Mouse (Mus musculus) intestine, embryonic 16.5 days (tissue): ENCODE data around the gene Kctd21. TPM values are rescaled to one million over a fixed set of nuclear protein-coding genes. Genes with fewer than 3 reads are reported as not detected.

Experiments used
- ATAC-seq: fragments of 200-750 bp; cut with Nextera tagmentation; 2 replicates; pipeline ENCODE4 v1.8.0; 2017; ENCODE audit warnings: moderate TSS enrichment, moderate library complexity
- H3K27ac ChIP-seq: fragments of 300-500 bp; sonication (generic); 2 replicates; pipeline ENCODE4 v1.5.1; 2014; ENCODE audit warnings: mild to moderate bottlenecking, low read length
- H3K27me3 ChIP-seq: fragments of 300-500 bp; sonication (generic); replicated peaks from 2 replicates; pipeline ENCODE4 v1.6.1; 2014; ENCODE audit warnings: low read length, control low read depth, mixed read lengths; ENCODE audit not compliant: control insufficient read depth, insufficient read depth
- H3K36me3 ChIP-seq: fragments of 300-500 bp; sonication (generic); 2 replicates; pipeline ENCODE4 v1.6.1; 2014; ENCODE audit warnings: low read length, control low read depth; ENCODE audit not compliant: control insufficient read depth, insufficient read depth
- H3K4me1 ChIP-seq: fragments of 300-500 bp; sonication (generic); 2 replicates; pipeline ENCODE4 v1.6.1; 2014; ENCODE audit warnings: low read length, control low read depth, mixed read lengths; ENCODE audit not compliant: control insufficient read depth, insufficient read depth
- H3K4me2 ChIP-seq: fragments of 300-500 bp; sonication (generic); 2 replicates; pipeline ENCODE4 v1.6.1; 2014; ENCODE audit warnings: low read depth, low read length, control low read depth
- H3K4me3 ChIP-seq: fragments of 300-500 bp; sonication (generic); 2 replicates; pipeline ENCODE4 v1.5.1; 2014; ENCODE audit warnings: mild to moderate bottlenecking, low read length
- H3K9ac ChIP-seq: fragments of 300-500 bp; sonication (generic); 2 replicates; pipeline ENCODE4 v1.6.1; 2014; ENCODE audit warnings: low read depth, low read length
- H3K9me3 ChIP-seq: fragments of 300-500 bp; sonication (generic); 2 replicates; pipeline ENCODE4 v1.6.1; 2016; ENCODE audit warnings: low read length, control low read depth; ENCODE audit not compliant: control insufficient read depth
- WGBS: fragments of 180-500 bp; shearing (Covaris S2); extraction: QIAGEN DNeasy Blood & Tissue Kit; methylation state at CpG from one replicate; pipeline ENCODE4 v1.1.7; 2014; 5-methylcytosine and 5-hydroxymethylcytosine counted together
- polyA plus RNA-seq: library from polyadenylated mRNA; unstranded; fragments of >200 nt; fragmentation: Nextera tagmentation; extraction: Ambion mirVana; gene quantifications from 2 replicates; pipeline ENCODE4 v1.2.1, GENCODE M21; 2015

Kctd21 gene
- polyA plus RNA-seq, 1 experiment from 2014 or later = 4.4 TPM

DNA sequence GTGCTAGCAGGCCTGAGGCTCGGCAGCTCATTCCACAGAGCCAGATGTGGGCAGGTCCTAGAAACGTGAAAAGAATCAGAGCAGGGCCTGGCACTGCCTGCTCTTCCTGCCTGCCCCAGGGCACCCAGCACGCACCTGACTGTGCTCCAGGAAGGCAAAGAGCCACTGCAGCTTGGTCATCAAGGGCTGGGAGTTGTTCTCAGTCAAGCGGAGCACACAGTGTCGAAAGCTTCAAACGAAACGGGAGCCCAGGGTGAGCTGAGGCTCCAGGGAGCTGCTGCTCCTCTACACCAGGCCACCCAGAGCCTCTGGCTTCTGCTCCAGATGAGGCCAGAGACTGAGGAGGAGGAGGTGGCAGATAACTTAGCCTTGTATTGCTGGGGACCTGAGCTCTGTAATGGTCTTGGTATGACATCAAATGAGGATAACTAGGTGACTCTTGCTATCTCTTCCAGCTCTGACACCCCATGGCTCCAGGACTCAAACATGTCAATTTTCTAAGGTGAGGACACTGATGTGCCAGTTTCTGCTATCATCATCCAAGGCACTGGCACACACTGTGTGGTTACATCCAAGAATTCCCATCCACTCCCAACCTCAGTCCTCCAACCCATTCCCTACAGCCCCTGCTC lies 18.6 kb upstream of the Kctd21 start:
- H3K36me3 ChIP-seq = peaks cover 9% of the 10 kb centered on the region; the same call in 1 of the 2 replicates
- ATAC-seq = no peak
- no peaks in the 10 kb centered on the region for H3K4me1 ChIP-seq
- H3K27ac ChIP-seq = no peak overlapping the region
- 85% methylated on average over 7 of the region's 7 CpGs for whole genome bisulfite sequencing
- no peaks in the 10 kb centered on the region for H3K27me3 ChIP-seq
- no peaks in the 10 kb centered on the region for H3K9me3 ChIP-seq
- no peak overlapping the region for H3K4me3 ChIP-seq
- H3K4me2 ChIP-seq = no peak overlapping the region
- no peak overlapping the region for H3K9ac ChIP-seq

DNA sequence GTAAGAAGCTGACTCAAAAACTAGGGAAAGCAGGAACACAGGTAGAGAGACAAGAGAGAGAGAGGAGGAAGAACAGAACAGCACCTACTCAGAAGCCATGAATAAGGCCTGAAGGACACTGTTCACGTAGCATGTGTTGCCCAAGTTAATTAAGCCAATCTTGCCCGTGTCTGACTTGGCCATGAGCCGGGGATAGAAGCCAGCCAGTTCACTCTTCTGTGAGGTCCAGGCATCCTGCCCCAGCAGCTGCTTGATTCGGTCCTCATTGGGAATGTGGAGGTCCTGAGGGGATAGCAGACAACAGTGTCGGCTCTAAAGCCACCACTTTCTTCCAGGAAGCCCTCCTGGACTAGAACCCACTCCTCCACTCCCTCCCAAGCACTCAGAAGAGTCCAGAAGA lies 17.5 kb upstream of the Kctd21 start:
- Histone ChIP-seq H3K27ac (no peak overlapping the region), H3K4me1 (no peaks in the 10 kb centered on the region), H3K4me2 (no peak overlapping the region), H3K27me3 (no peaks in the 10 kb centered on the region), H3K9me3 (no peaks in the 10 kb centered on the region), H3K9ac (no peak overlapping the region), H3K4me3 (no peak overlapping the region), H3K36me3 (0 out of 2 replicates have a peak, but pooled peaks cover under 1% of the 10 kb centered on the region)
- WGBS = 89% methylated on average over 5 of the region's 5 CpGs
- no peak for ATAC-seq

DNA sequence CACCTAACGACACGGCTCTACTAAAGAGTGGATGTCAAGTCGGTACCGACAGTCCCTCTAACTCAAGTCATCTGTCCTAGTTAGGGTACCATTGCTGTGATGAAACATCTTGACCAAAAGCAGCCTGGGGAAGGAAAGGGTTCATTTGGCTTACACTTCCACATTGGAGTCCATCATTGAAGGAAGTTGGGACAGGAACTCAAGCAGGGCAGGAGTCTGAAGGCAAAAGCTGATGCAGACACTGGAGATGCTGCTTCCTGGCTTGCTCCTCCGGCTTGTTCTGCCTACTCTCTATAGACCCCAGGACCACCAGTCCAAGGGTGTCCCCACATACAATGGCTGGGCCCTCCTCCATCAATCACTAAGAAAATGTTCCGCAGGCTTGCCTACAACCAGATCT lies 16.5 kb upstream of the Kctd21 start:
- no peak overlapping the region for H3K9ac ChIP-seq
- H3K36me3 ChIP-seq = no peaks in the 10 kb centered on the region
- no peaks in the 10 kb centered on the region for H3K9me3 ChIP-seq
- H3K4me3 ChIP-seq = no peak overlapping the region
- H3K27ac ChIP-seq = no peak overlapping the region
- no peak overlapping the region for H3K4me2 ChIP-seq
- no peaks in the 10 kb centered on the region for H3K27me3 ChIP-seq
- 90% methylated on average over 6 of the region's 6 CpGs for WGBS
- no peaks in the 10 kb centered on the region for H3K4me1 ChIP-seq
- no peak for ATAC-seq

DNA sequence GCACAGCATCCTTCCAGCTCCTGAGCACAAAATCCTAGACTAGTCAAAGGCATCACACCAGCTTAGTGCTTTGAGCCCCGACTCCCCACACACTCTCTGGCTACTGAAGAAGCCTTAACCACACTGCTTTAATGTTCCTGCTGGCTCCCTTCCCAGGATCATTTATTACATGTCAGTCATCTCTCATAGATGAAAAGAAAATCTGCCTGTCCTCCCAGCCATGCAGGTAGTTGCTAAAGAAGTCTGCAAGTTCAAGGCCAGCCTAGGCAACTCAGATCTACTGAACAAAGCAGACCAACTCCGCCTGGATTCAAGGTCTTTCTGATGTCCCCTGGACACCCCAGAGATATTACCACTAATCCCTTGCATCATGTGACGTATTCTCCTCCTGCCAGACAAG lies 14.4 kb upstream of the Kctd21 start:
- Histone ChIP-seq H3K4me2 (no peak overlapping the region), H3K9ac (no peak overlapping the region), H3K4me1 (no peaks in the 10 kb centered on the region), H3K4me3 (no peak overlapping the region), H3K27me3 (no peaks in the 10 kb centered on the region), H3K9me3 (no peaks in the 10 kb centered on the region), H3K27ac (no peak overlapping the region), H3K36me3 (no peaks in the 10 kb centered on the region)
- 78% methylated on average over 3 of the region's 3 CpGs for WGBS
- ATAC-seq = no peak

DNA sequence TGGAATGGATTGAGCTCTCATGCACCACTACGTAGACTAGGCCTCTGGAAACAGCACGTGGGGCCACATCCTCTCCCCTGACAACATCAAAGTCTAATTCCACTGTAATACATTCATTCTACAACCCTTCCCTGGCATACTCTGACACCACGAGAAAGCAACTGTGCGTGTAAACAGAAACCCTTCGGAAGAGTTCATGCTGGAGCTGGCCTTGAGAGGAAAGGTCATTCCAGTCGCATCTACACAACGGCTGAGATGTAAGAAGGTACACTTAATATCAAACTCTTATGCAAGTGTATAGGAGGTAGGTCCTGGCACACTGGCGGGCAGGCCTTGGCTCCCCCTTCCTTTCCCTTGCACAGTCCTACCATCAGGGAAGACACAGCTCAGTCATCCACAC lies 7.8 kb upstream of the Kctd21 start:
- Histone ChIP-seq H3K4me2 (no peak overlapping the region), H3K9ac (no peak overlapping the region), H3K4me1 (peaks cover 5% of the 10 kb centered on the region), H3K4me3 (no peak overlapping the region), H3K36me3 (no peaks in the 10 kb centered on the region), H3K9me3 (no peaks in the 10 kb centered on the region), H3K27ac (no peak overlapping the region), H3K27me3 (peaks cover 25% of the 10 kb centered on the region)
- no peak for ATAC-seq
- 90% methylated on average over 8 of the region's 8 CpGs for WGBS

- no peak for ATAC-seq
- H3K9ac ChIP-seq = peak overlapping the region; percentile 12
- 11% methylated on average over 96 of the region's 96 CpGs for WGBS
These were observed 6.8 kb upstream of the Kctd21 start for GRCm38 (mm10) chr7:97325156-97325985.

DNA sequence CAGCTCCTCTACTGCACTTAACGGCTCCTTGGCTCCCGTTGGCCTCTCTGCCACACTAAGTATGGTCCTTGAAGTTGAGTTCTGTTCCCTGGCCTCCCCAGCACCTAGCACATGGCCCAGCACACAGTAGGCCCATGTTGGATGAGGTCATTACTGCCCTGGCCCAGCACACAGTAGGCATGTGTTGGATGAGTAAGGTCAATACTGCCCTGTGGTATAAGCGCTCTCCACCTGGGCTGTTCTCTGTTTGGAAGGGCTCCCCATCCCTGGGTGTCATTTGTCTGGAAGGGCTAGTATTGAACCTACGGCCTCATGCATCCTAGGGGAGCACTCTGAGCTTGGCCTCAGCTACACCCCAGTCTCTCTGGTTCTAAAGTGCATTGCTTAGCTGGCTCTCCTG lies 4.8 kb upstream of the Kctd21 start:
- H3K4me2 ChIP-seq = no peak overlapping the region
- peaks cover 14% of the 10 kb centered on the region for H3K4me1 ChIP-seq
- peaks cover 25% of the 10 kb centered on the region for H3K27me3 ChIP-seq
- WGBS = 94% methylated on average over 4 of the region's 4 CpGs
- H3K9me3 ChIP-seq = no peaks in the 10 kb centered on the region
- ATAC-seq = no peak
- no peak overlapping the region for H3K9ac ChIP-seq
- H3K4me3 ChIP-seq = no peak overlapping the region
- H3K27ac ChIP-seq = no peak overlapping the region
- H3K36me3 ChIP-seq = no peaks in the 10 kb centered on the region

More at GRCm38 (mm10) chr7:97325156-97325985, 6.8 kb upstream of the Kctd21 start:
- Histone ChIP-seq H3K36me3 (no peaks in the 10 kb centered on the region), H3K4me2 (peak overlapping the region; percentile 54), H3K4me3 (peak overlapping the region; percentile 36), H3K4me1 (peaks cover 5% of the 10 kb centered on the region), H3K27ac (no peak overlapping the region), H3K9me3 (no peaks in the 10 kb centered on the region), H3K27me3 (peaks cover 25% of the 10 kb centered on the region)

DNA sequence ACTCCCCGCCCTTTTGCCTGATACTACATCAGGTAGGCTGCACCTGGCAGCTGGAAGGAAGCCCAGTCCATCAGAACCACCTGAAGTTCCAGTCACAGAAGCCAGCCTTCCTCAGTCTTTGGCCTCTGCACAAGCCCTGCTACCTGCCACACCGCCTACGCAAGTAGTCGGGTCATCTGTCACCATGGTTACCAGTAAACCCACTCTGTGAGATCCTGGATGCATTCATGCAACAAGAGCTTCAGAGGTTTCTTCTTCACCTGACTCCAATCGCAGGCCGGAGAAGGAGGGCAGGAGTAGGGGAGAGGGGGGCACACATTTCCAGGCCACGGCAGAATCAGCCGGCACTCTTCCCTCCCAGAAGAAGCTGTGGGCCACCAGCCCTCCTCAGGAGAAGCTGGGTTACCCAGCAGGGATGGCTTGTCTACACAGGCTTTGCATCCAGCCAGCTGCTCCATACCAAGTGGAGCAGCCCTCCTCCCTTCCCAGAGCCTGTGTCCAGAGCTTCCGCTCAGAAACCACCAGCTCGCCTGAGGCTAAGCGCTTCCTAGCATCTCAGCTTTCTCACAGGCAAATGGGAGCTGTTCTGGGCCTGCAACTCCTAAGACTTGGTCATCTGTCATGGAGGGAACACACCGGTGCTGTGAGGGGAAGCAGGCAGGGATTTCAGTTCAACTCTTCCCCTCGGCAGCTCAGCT lies 3.1 kb upstream of the Kctd21 start:
- Histone ChIP-seq H3K9me3 (no peaks in the 10 kb centered on the region), H3K4me3 (no peak overlapping the region), H3K36me3 (no peaks in the 10 kb centered on the region), H3K9ac (no peak overlapping the region), H3K4me1 (peaks cover 20% of the 10 kb centered on the region), H3K4me2 (no peak overlapping the region), H3K27me3 (peaks cover 25% of the 10 kb centered on the region), H3K27ac (no peak overlapping the region)
- ATAC-seq = no peak
- WGBS = 65% methylated on average over 13 of the region's 13 CpGs

DNA sequence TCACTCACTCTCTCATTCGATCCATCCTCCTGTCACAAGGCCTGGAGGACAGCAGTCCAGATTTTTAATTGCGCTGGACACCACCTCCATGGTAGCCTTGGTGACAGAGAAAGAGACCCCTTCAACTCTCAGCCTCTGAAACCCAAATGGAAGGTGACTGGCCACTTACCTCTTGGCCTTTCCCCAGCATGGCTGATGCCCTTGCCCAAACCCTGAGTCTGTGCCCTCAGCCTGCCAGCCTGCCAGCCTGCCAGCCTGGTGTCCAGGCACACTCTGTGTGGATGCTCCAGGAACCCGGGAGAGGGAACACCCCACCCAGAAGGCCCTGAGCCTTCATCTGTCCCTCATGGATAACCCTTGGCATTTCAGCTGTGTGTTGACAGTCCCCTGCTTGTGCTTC lies 2.5 kb upstream of the Kctd21 start:
- peaks cover 20% of the 10 kb centered on the region for H3K4me1 ChIP-seq
- ATAC-seq = no peak
- H3K36me3 ChIP-seq = no peaks in the 10 kb centered on the region
- no peak overlapping the region for H3K27ac ChIP-seq
- H3K4me3 ChIP-seq = no peak overlapping the region
- H3K9ac ChIP-seq = peak overlapping the region; percentile 5; the same call in 1 of the 2 replicates
- 85% methylated on average over 3 of the region's 3 CpGs for WGBS
- no peak overlapping the region for H3K4me2 ChIP-seq
- peaks cover 23% of the 10 kb centered on the region for H3K27me3 ChIP-seq
- H3K9me3 ChIP-seq = no peaks in the 10 kb centered on the region
